Mouse (Mus musculus) lung, adult 2 months (tissue): ENCODE data around the gene Ssx2ip. TPM values are rescaled to one million over a fixed set of nuclear protein-coding genes. Genes with fewer than 3 reads are reported as not detected.
A peak's percentile ranks its signal among the peaks of the same experiment; 100 is the strongest.

Source experiments
- DNase-seq: peaks from one replicate; pipeline ENCODE4 v3.0.0; 2022
- H3K4me1 ChIP-seq: fragments of 200-500 bp; 2 replicates; pipeline ENCODE4 v1.6.1; 2011; ENCODE audit warnings: low read length; ENCODE audit not compliant: control insufficient read depth, insufficient read depth
- H3K4me3 ChIP-seq: fragments of 200-500 bp; replicated peaks from 2 replicates; pipeline ENCODE3; 2011; ENCODE audit warnings: low read depth, mild to moderate bottlenecking, control low read depth, low read length; ENCODE audit errors: extremely low read depth
- CTCF ChIP-seq: fragments of 200-500 bp; IDR thresholded peaks from 2 replicates; pipeline ENCODE4 v1.5.1; 2011; ENCODE audit warnings: mild to moderate bottlenecking, low read length, control low read depth; ENCODE audit not compliant: insufficient read depth
- POLR2A ChIP-seq: fragments of 200-500 bp; IDR thresholded peaks from 2 replicates; pipeline ENCODE4 v1.6.1; 2011; ENCODE audit warnings: low read depth, mild to moderate bottlenecking, control low read depth, low read length, borderline replicate concordance; ENCODE audit errors: extremely low read depth
- WGBS: fragments of 180-500 bp; shearing (Covaris S2); methylation state at CpG from one replicate; pipeline ENCODE4 v1.1.7; 2018; 5-methylcytosine and 5-hydroxymethylcytosine counted together
- polyA plus RNA-seq: library from polyadenylated mRNA; depleted of rRNA; stranded (reverse); fragments of >200 nt; gene quantifications from 2 replicates; pipeline ENCODE4 v1.2.3, GENCODE M21; 2012

The Ssx2ip gene
- polyA plus RNA-seq, 1 experiment = 7.2 TPM

- Histone ChIP-seq H3K4me1 (0 out of 2 replicates have a peak, but pooled peaks cover 3% of the 10 kb centered on the region), H3K4me3 (no peak overlapping the region)
- no peak for TF ChIP-seq POLR2A
- TF ChIP-seq CTCF = no peak
- WGBS = 73% methylated on average over 7 of the region's 7 CpGs
- DNase-seq = no peak
Measured at GRCm38 (mm10) chr3:146443380-146443779, 38.9 kb downstream of the Ssx2ip start.

DNA sequence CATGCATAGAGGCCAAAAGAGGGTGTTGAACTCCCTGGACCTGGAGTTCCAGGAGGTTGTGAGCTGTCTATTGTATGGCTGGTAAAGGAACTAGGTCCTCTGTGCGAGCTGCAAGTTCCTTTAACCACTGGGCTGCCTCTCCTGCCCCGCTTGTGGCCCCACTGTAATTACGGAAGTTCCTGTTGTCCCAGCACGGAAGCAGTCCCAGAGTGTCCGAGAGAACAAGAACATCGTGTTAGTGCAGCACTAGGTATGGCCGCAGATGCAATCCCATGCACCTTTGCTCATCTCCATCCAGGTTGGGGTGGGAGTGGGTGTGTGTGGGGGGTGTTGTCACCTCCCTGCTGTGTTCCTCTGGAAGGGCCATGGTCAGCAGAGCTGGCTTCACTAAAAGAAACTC lies 40.4 kb downstream of the Ssx2ip start:
- 77% methylated on average over 7 of the region's 7 CpGs for WGBS
- no peak for DNase-seq
- no peak overlapping the region for H3K4me3 ChIP-seq
- H3K4me1 ChIP-seq = 0 out of 2 replicates have a peak, but pooled peaks cover 3% of the 10 kb centered on the region
- TF ChIP-seq POLR2A (no peak), CTCF (no peak)

DNA sequence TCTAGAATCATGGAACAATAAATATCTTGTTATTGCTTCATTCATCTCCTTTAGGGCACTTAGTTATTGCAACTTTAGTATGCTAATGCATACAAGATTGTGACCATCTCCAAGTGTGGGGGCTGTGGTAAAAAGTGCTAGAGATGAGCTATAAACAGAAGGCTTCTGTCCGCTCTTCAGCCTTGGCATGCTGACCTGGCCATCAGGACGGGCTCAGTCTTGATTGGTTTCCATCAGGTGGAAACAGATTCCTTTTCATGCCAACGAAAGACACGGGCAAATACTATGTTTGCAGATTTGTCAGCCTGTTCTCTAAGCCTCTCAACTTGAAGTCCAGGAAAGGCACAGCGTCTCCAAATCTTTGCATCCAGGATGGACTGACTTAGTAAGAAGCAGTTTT lies 42.7 kb downstream of the Ssx2ip start:
- WGBS = 73% methylated on average over 5 of the region's 5 CpGs
- no peak for TF ChIP-seq CTCF
- TF ChIP-seq POLR2A = no peak
- H3K4me3 ChIP-seq = no peak overlapping the region
- no peak for DNase-seq
- H3K4me1 ChIP-seq = peaks cover 6% of the 10 kb centered on the region; the same call in 1 of the 2 replicates

DNA sequence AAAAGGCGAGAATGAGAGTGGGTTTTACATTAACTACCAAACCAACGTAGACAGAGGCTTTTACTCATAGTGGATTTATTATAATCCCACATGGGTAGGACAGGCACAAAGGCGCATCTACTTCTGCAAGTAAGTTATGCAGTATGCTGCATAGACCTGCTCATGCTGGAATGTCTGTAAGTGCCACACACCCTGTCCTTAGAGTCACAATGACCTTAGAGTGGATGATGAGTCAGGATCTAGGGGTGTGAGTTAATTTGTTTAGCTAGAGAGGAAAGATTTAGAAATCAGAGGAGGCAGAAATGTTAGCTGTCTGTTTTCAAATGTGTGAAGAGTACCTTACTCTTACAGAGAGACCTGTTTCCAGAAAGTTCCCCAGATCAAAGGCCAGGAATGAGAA lies 43.2 kb downstream of the Ssx2ip start:
- 71% methylated on average over 3 of the region's 3 CpGs for WGBS
- TF ChIP-seq CTCF (no peak), POLR2A (no peak)
- Histone ChIP-seq H3K4me3 (no peak overlapping the region), H3K4me1 (peaks cover 6% of the 10 kb centered on the region; the same call in 1 of the 2 replicates)
- DNase-seq = no peak

DNA sequence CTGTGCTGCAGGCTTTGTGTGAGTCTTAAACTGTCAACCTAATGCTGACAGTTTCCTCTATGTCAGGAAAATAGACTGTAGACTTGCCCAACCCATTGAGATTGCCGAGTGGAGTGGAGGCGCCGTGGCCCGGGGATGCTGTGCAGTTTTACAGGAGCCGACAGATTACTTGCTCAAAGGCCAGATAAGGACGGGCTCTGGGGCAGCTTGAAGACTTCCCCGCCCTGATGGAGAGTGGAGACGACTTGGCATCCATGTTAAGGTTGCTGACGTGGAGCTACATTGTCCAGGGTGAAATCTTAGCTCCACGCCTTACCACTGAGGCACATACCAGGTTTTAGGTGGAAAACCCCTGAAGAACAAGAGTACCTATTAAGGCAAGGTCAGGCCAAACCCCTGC lies 43.9 kb downstream of the Ssx2ip start:
- peaks cover 6% of the 10 kb centered on the region; the same call in 1 of the 2 replicates for H3K4me1 ChIP-seq
- no peak overlapping the region for H3K4me3 ChIP-seq
- TF ChIP-seq CTCF (no peak), POLR2A (no peak)
- DNase-seq = no peak
- 72% methylated on average over 10 of the region's 10 CpGs for WGBS

GRCm38 (mm10) chr3:146448969-146449368 lies 44.5 kb downstream of the Ssx2ip start:
- Histone ChIP-seq H3K4me3 (no peak overlapping the region), H3K4me1 (peaks cover 6% of the 10 kb centered on the region; the same call in 1 of the 2 replicates)
- DNase-seq = no peak
- WGBS = 51% methylated on average over 6 of the region's 6 CpGs
- no peak for TF ChIP-seq POLR2A
- no peak for TF ChIP-seq CTCF

DNA sequence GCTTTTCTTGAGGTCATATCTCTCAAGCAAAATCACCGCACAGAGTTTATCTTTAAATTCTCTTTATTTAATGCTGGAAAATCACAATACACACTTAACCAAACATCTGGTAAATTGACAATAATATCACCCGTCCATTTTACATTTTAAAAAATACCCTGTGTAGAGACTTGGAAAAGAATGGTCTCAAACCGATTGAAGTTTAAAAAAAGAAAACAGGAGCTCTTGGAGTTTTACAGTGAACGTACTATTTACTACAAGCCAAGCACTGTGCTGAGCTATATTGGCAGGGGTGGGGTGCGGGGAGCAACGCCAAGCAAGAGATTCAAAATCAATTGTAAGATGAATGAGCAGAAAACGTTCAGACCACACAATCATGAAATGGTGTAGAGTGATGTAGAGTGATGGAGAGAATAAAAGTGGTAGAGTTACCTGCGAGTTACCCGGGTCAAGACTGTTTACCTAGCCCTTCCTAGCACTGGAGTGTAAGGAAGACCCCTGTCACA lies 45.4 kb downstream of the Ssx2ip start, which contains the start of gene Ctbs:
Gene Ctbs, plus strand, starts transcription at position 51 of the 506 bp plus-strand sequence.
- TF ChIP-seq CTCF = no peak
- TF ChIP-seq POLR2A = no peak
- WGBS = 40% methylated on average over 9 of the region's 9 CpGs
- H3K4me1 ChIP-seq = peaks cover 6% of the 10 kb centered on the region; the same call in 1 of the 2 replicates
- peak within 1 kb of the TSS; percentile 87 for H3K4me3 ChIP-seq
- DNase-seq = no peak

GRCm38 (mm10) chr3:146450371-146450841 lies 46.0 kb downstream of the Ssx2ip start:
- TF ChIP-seq POLR2A (peak; percentile 97), CTCF (no peak)
- DNase-seq = peak; percentile 92
- Histone ChIP-seq H3K4me3 (peak overlapping the region; percentile 87), H3K4me1 (peaks cover 6% of the 10 kb centered on the region; the same call in 1 of the 2 replicates)
- WGBS = 1% methylated on average over 29 of the region's 29 CpGs

GRCm38 (mm10) chr3:146451375-146451774 lies 46.9 kb downstream of the Ssx2ip start:
- TF ChIP-seq CTCF = no peak
- no peak for TF ChIP-seq POLR2A
- no peak for DNase-seq
- Histone ChIP-seq H3K4me1 (peaks cover 6% of the 10 kb centered on the region; the same call in 1 of the 2 replicates), H3K4me3 (no peak overlapping the region)
- 83% methylated on average over 5 of the region's 5 CpGs for WGBS

DNA sequence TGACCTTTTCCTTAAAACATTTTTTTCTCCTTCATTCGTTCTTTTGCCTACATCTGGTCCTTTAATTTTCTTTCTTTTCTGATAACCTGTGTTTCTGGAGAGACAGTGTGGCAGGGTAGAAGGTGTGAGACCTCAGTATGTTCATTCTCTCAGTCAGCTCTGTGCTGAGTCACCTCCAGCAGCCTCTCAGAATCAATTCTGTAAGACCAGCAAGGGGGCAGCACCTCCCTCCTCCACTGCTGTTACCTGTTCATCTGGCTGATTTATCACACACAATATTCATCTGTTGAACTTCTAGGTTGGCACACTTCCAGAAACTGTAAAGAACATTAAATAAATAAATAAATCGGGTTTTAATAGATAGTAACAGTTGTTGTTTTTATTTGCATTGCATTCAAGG lies 58.5 kb downstream of the Ssx2ip start:
- H3K4me1 ChIP-seq = no peaks in the 10 kb centered on the region
- H3K4me3 ChIP-seq = no peak overlapping the region
- 53% methylated on average over 2 of the region's 2 CpGs for WGBS
- TF ChIP-seq CTCF (no peak), POLR2A (no peak)
- no peak for DNase-seq

GRCm38 (mm10) chr3:146469226-146469625 lies 64.8 kb downstream of the Ssx2ip start:
- DNase-seq = no peak
- Histone ChIP-seq H3K4me3 (no peak overlapping the region), H3K4me1 (no peaks in the 10 kb centered on the region)
- WGBS = 57% methylated on average over 2 of the region's 2 CpGs
- TF ChIP-seq POLR2A = no peak
- no peak for TF ChIP-seq CTCF
